Mouse (Mus musculus) C2C12 (cell line): ENCODE data around the gene Ncstn. TPM values are rescaled to one million over a fixed set of nuclear protein-coding genes. Genes with fewer than 3 reads are reported as not detected.

Source experiments
- H3K27me3 ChIP-seq: one replicate; pipeline ENCODE4 v1.6.1; 2011; ENCODE audit not compliant: control insufficient read depth, insufficient read depth, insufficient read length
- H3K36me3 ChIP-seq: one replicate; pipeline ENCODE4 v1.6.1; 2011; ENCODE audit not compliant: control insufficient read depth, insufficient read depth
- H3K4me3 ChIP-seq: one replicate; pipeline ENCODE4 v1.5.1; 2011; ENCODE audit warnings: mild to moderate bottlenecking, control low read depth; ENCODE audit not compliant: poor library complexity, insufficient read depth, severe bottlenecking
- H3K79me2 ChIP-seq: one replicate; pipeline ENCODE4 v1.6.1; 2011; ENCODE audit not compliant: control insufficient read depth, insufficient read depth
- H3K79me3 ChIP-seq: one replicate; pipeline ENCODE4 v1.6.1; 2011; ENCODE audit warnings: low read depth, control low read depth
- H3ac ChIP-seq: one replicate; pipeline ENCODE3; 2011; ENCODE audit warnings: low read depth; ENCODE audit not compliant: control insufficient read depth, insufficient read length
- CEBPB ChIP-seq: IDR thresholded peaks from one replicate; pipeline ENCODE4 v1.6.1; 2011; ENCODE audit warnings: low read depth, mild to moderate bottlenecking, control low read depth, moderate library complexity
- CTCF ChIP-seq: IDR thresholded peaks from one replicate; pipeline ENCODE4 v1.5.1; 2011; ENCODE audit not compliant: control insufficient read depth, insufficient read depth, insufficient read length
- FOSL1 ChIP-seq: IDR thresholded peaks from one replicate; pipeline ENCODE4 v1.8.0; 2011; ENCODE audit warnings: mild to moderate bottlenecking, low read length; ENCODE audit not compliant: poor library complexity, insufficient read depth, severe bottlenecking
- MAX ChIP-seq: IDR thresholded peaks from one replicate; pipeline ENCODE4 v1.6.1; 2011; ENCODE audit warnings: mild to moderate bottlenecking, control low read depth
- MYOD1 ChIP-seq: IDR thresholded peaks from one replicate; pipeline ENCODE4 v1.6.1; 2011; ENCODE audit warnings: low read depth; ENCODE audit not compliant: control insufficient read depth, insufficient read length
- MYOG ChIP-seq: IDR thresholded peaks from one replicate; pipeline ENCODE4 v1.6.1; 2011; ENCODE audit not compliant: control insufficient read depth, insufficient read length; ENCODE audit errors: extremely low read depth
- USF1 ChIP-seq: IDR thresholded peaks from one replicate; pipeline ENCODE4 v1.6.1; 2011; ENCODE audit warnings: low read depth, mild to moderate bottlenecking, control low read depth, moderate library complexity
- polyA plus RNA-seq: library from polyadenylated mRNA; unstranded; fragments of >200 nt; fragmentation: generic; extraction: Trizol; gene quantifications from one replicate; pipeline ENCODE4 v1.2.1, GENCODE M21; 2012; ENCODE audit warnings: missing spikeins

Ncstn gene
- polyA plus RNA-seq, 1 experiment: 40.8 TPM

DNA sequence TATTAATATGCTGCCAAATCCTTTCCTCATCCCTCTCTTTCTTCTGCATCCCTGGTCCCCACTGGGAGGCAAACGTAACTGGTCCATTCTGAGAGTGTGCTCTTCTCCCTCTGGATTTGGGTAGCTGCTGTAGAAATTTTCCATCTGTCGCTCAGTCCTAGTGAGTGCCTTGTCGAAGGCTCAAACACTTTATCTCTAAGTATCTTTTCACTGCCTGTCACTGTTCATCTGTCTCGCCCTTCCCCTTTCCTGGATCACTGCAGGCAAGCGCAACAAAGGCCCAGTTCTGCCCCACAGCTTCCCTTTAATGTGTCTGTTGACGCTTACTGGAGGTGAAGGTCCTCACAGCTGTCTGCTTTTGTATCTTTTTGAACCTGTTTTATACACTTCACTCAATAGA, 12.6 kb upstream of the Ncstn start:
- Histone ChIP-seq H3K36me3 (peaks cover 84% of the 10 kb centered on the region), H3K4me3 (no peak overlapping the region), H3K79me3 (peaks cover 3% of the 10 kb centered on the region), H3K79me2 (no peaks in the 10 kb centered on the region), H3K27me3 (no peaks in the 10 kb centered on the region), H3ac (no peak overlapping the region)
- no peak for TF ChIP-seq MYOG
- TF ChIP-seq MAX: no peak
- TF ChIP-seq FOSL1: no peak
- no peak for TF ChIP-seq MYOD1
- TF ChIP-seq CTCF: no peak
- TF ChIP-seq USF1: no peak
- TF ChIP-seq CEBPB: no peak

DNA sequence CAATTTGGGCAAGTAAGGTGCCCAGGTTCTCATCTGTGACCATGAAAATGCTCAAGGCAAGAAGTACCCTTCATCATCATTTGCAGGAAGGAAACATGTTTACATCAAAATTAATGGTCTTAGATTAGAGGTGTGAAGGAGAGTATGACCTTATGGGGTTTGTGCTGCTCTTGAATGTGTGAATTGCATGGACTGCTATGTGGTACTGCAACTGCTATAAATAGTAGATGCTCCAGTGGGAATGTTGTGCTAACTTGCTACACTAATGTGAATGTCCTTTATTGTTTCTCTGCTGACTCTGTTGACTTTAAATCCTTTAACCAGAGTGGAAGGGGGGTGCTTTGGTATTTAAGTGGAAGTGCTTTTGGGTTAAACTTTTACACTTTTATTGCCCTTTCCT, 11.7 kb upstream of the Ncstn start:
- H3K36me3 ChIP-seq: peaks cover 80% of the 10 kb centered on the region
- no peak overlapping the region for H3ac ChIP-seq
- peaks cover 4% of the 10 kb centered on the region for H3K79me2 ChIP-seq
- H3K4me3 ChIP-seq: no peak overlapping the region
- no peak for TF ChIP-seq CEBPB
- TF ChIP-seq USF1: no peak
- TF ChIP-seq MYOD1: no peak
- no peak for TF ChIP-seq MAX
- no peak for TF ChIP-seq MYOG
- no peak for TF ChIP-seq FOSL1
- no peak for TF ChIP-seq CTCF
- no peaks in the 10 kb centered on the region for H3K27me3 ChIP-seq
- H3K79me3 ChIP-seq: peaks cover 3% of the 10 kb centered on the region

DNA sequence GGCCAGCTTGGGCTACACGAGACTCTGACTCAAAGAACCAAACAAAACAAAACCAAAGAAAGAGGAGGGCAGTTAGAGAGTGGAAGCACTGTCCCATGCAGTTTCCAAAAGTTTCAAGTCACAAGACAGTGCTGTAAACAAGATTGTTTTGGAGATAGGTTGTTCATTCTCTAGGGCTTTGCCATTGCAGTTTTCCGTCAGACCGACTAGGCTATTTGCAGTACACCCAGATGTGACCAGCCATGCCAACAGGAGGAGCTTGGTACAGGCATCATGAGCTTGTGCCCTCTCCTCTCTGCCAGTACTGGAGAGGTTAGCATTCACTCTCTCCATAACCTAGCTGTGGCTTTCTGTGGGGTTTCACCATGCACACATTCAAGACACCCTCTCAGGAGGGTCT, 10.9 kb upstream of the Ncstn start:
- TF ChIP-seq MAX (no peak), CEBPB (no peak), MYOD1 (no peak), USF1 (no peak), CTCF (no peak), MYOG (no peak), FOSL1 (no peak)
- H3K79me2 ChIP-seq: peaks cover 12% of the 10 kb centered on the region
- H3K36me3 ChIP-seq: peaks cover 78% of the 10 kb centered on the region
- no peak overlapping the region for H3ac ChIP-seq
- H3K4me3 ChIP-seq: no peak overlapping the region
- peaks cover 5% of the 10 kb centered on the region for H3K79me3 ChIP-seq
- no peaks in the 10 kb centered on the region for H3K27me3 ChIP-seq

DNA sequence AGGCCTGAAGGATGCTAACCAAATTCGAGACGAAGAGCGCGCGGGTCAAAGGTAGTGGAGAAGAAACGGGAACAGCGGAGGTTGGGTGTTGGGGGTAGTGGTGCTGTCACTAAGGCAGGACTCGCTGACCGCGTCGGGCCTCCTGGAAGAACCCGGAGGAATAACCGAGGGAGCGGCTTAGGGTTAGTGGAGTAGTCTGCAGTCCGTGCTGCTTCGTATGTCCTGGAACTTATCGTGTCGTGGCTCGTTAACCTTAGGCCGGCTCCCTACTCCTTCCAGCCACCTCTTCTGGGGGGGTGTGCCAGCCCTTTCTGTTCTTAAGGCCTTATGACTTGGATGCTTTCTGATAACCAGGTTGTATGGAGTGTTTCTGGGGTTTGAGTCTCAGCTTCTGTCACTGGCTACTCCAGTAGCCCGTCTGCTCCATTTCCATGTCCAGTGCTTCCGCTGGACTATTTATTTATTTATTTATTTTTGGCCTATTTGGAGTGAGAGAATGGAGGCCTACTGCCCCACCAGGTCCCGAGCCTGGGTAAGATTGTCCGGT, 377 bp upstream of the Ncstn start:
- Histone ChIP-seq H3ac (peak overlapping the region; percentile 100), H3K36me3 (peaks cover 15% of the 10 kb centered on the region), H3K4me3 (peak overlapping the region; percentile 96), H3K27me3 (no peaks in the 10 kb centered on the region), H3K79me3 (peaks cover 57% of the 10 kb centered on the region), H3K79me2 (peaks cover 91% of the 10 kb centered on the region)
- TF ChIP-seq USF1 (no peak), FOSL1 (no peak), MYOG (no peak), MAX (no peak), MYOD1 (no peak), CEBPB (no peak), CTCF (no peak)

DNA sequence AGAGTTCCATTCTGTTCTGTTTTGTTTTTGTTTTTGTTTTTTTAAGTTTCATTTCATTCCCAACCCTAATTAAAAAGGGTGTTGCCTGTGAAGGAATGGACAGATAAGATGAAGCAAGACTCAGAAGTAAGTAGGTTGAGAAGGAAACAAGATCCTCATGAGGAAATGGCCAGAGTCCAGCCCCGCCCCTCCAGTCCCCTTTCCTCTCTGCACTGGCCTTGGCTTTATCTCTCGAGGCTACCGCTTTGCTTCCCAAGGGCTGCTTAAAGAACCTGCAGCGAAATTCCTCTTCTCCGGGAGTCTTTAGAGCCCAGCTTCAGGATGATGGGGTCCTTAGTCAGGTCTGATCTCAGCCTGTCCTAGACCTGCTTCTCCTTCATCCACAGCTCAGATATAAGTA, 4.6 kb downstream of the Ncstn start:
- TF ChIP-seq MAX: no peak
- no peak for TF ChIP-seq USF1
- no peak for TF ChIP-seq FOSL1
- H3K4me3 ChIP-seq: no peak overlapping the region
- H3K27me3 ChIP-seq: no peaks in the 10 kb centered on the region
- peaks cover 10% of the 10 kb centered on the region for H3K79me3 ChIP-seq
- peaks cover 51% of the 10 kb centered on the region for H3K36me3 ChIP-seq
- H3ac ChIP-seq: no peak overlapping the region
- H3K79me2 ChIP-seq: peaks cover 41% of the 10 kb centered on the region

DNA sequence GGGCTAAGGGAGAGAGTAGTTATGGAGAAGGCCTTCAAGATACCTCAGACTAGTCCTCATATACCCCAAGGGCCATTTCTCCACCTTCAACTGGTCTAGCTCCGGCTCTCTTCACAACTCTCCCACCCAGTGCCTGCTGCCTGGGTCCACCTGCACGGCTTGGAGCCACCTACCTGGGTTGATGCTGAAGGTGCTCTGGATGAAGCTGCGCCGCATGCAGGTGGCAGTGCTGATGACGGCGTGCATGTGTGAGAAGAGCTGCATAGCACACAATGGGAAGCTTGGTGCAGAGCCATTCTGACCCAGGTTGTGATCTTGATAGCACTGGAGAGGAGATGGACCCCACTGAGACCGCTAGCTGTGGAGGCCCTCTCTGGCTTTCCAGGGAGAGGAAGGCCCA, 10.0 kb downstream of the Ncstn start:
- no peaks in the 10 kb centered on the region for H3K79me2 ChIP-seq
- H3ac ChIP-seq: no peak overlapping the region
- TF ChIP-seq MYOG (no peak), MAX (no peak), CEBPB (no peak), FOSL1 (no peak), USF1 (no peak), MYOD1 (no peak), CTCF (no peak)
- H3K27me3 ChIP-seq: no peaks in the 10 kb centered on the region
- peaks cover 81% of the 10 kb centered on the region for H3K36me3 ChIP-seq
- H3K4me3 ChIP-seq: no peak overlapping the region
- H3K79me3 ChIP-seq: no peaks in the 10 kb centered on the region
